Mouse (Mus musculus): Measurements from ENCODE around the gene Ecsit. TPM values are rescaled to one million over a fixed set of nuclear protein-coding genes. Genes with fewer than 3 reads are reported as not detected.
A peak's percentile ranks its signal among the peaks of the same experiment; 100 is the strongest.

Ecsit gene
- 10 to 100 TPM; 91.7 to 91.8 TPM for total RNA-seq (2021)
- long read RNA-seq, experiment 1, transcript Ecsit-204 (9 exons, 1,676 nt): minor isoform, 40 of 139 reads
- long read RNA-seq, experiment 1, transcript Ecsit-201 (9 exons, 1,673 nt): major isoform, 58 of 139 reads
- long read RNA-seq, experiment 1, partial matches to known transcripts: 9 of 139 reads
- long read RNA-seq, experiment 1, other reads (novel, unspliced or antisense): 31 of 139 reads
- long read RNA-seq, experiment 2, transcript Ecsit-201 (9 exons, 1,673 nt): major isoform, 44 of 118 reads
- long read RNA-seq, experiment 2, transcript Ecsit-204 (9 exons, 1,676 nt): minor isoform, 31 of 118 reads
- long read RNA-seq, experiment 2, partial matches to known transcripts: 26 of 118 reads
- long read RNA-seq, experiment 2, other reads (novel, unspliced or antisense): 15 of 118 reads

GRCm38 (mm10) chr9:22085022-22085834 lies at the start of gene Ecsit:
TSS of gene Ecsit (minus strand) at chr9:22085438.
- intact Hi-C loops (cut with DNase I): no loop called here
- DNase-seq: peak; percentile 90 to 92

- intact Hi-C loops (cut with DNase I): no loop called here
- DNase-seq: no peak
These were observed 49.1 kb upstream of the Ecsit start for GRCm38 (mm10) chr9:22134246-22134890.

- DNase-seq: no peak
- intact Hi-C loops (cut with DNase I): no loop called here
These were observed 47.0 kb upstream of the Ecsit start for GRCm38 (mm10) chr9:22132220-22132619.

- DNase-seq: peak; percentile 25 to 42
These were observed 46.2 kb upstream of the Ecsit start for GRCm38 (mm10) chr9:22131226-22131981.

GRCm38 (mm10) chr9:22125246-22126027 lies 40.2 kb upstream of the Ecsit start:
- DNase-seq: no peak
- intact Hi-C loops (cut with DNase I): no loop called here

More at GRCm38 (mm10) chr9:22131226-22131981, 46.2 kb upstream of the Ecsit start:
- intact Hi-C loops (cut with DNase I): no loop called here

- DNase-seq: no peak
- intact Hi-C loops (cut with DNase I): no loop called here
These were observed 38.9 kb upstream of the Ecsit start for GRCm38 (mm10) chr9:22124169-22124568.

GRCm38 (mm10) chr9:22123069-22123609 lies 37.9 kb upstream of the Ecsit start:
- intact Hi-C loops (cut with DNase I): no loop called here
- no peak for DNase-seq

GRCm38 (mm10) chr9:22122005-22122404 lies 36.8 kb upstream of the Ecsit start:
- intact Hi-C loops (cut with DNase I): no loop called here
- no peak for DNase-seq

- DNase-seq: no peak
- intact Hi-C loops (cut with DNase I): no loop called here
These were observed 36.3 kb upstream of the Ecsit start for GRCm38 (mm10) chr9:22121545-22121944.

GRCm38 (mm10) chr9:22119543-22119942 lies 34.3 kb upstream of the Ecsit start:
- intact Hi-C loops (cut with DNase I): no loop called here
- DNase-seq: no peak

- peak; percentile 29 to 55 for DNase-seq
- intact Hi-C loops (cut with DNase I): no loop called here
These were observed 32.7 kb upstream of the Ecsit start for GRCm38 (mm10) chr9:22117754-22118456.

- intact Hi-C loops (cut with DNase I): no loop called here
- DNase-seq: peak; percentile 89 to 91
These were observed 31.6 kb upstream of the Ecsit start, which contains the start of gene Elof1 for GRCm38 (mm10) chr9:22116740-22117426. TSS of gene Elof1 (minus strand) at chr9:22117172.

- intact Hi-C loops (cut with DNase I): no loop called here
- DNase-seq: no peak
These were observed 30.8 kb upstream of the Ecsit start for GRCm38 (mm10) chr9:22116086-22116485.

- intact Hi-C loops (cut with DNase I): no loop called here
- DNase-seq: no peak
These were observed 30.4 kb upstream of the Ecsit start for GRCm38 (mm10) chr9:22115635-22116034.

- intact Hi-C loops (cut with DNase I): no loop called here
- no peak for DNase-seq
These were observed 23.0 kb upstream of the Ecsit start for GRCm38 (mm10) chr9:22108194-22108593.

GRCm38 (mm10) chr9:22099922-22100321 lies 14.7 kb upstream of the Ecsit start:
- intact Hi-C loops (cut with DNase I): no loop called here
- DNase-seq: no peak

GRCm38 (mm10) chr9:22098993-22099696 lies 13.9 kb upstream of the Ecsit start, which contains the start of gene Cnn1:
TSS of gene Cnn1 (plus strand) at chr9:22099216.
- intact Hi-C loops (cut with DNase I): no loop called here
- peak; percentile 17 to 52 for DNase-seq
